Mouse (Mus musculus): Measurements from ENCODE around the gene Slc45a2.

- TF ChIP-seq POLR2A (IDR thresholded peaks at IDR 0.05; ENCODE audit: low read depth, low read length): no peak
- no peak for TF ChIP-seq CTCF (IDR thresholded peaks at IDR 0.05; ENCODE audit: borderline replicate concordance, insufficient read depth, low read length)
These were observed 10.1 kb upstream of the Slc45a2 start for GRCm38 (mm10) chr15:10990411-10990810.

Measured in embryonic fibroblast, embryonic 13.5 days (primary cell).